Mouse (Mus musculus) ovary, postnatal 14 days (tissue): ENCODE data around the gene Ppfibp1.
A peak's percentile ranks its signal among the peaks of the same experiment; 100 is the strongest.

Experiments used
- DNase-seq: peaks from one replicate; pipeline ENCODE4 v3.0.0; 2022; ENCODE audit warnings: low spot score

Gene Ppfibp1

GRCm38 (mm10) chr6:146997006-146997405 is 108.7 kb downstream of the Ppfibp1 start:
- DNase-seq: no peak

- DNase-seq: no peak
Observed at GRCm38 (mm10) chr6:146998710-146999109, 110.4 kb downstream of the Ppfibp1 start.

- DNase-seq: no peak
Observed at GRCm38 (mm10) chr6:146999302-146999701, 111.0 kb downstream of the Ppfibp1 start.

GRCm38 (mm10) chr6:146999755-147000154 is 111.5 kb downstream of the Ppfibp1 start:
- DNase-seq: no peak

GRCm38 (mm10) chr6:147008148-147008547 is 119.9 kb downstream of the Ppfibp1 start:
- peak; percentile 21 for DNase-seq

GRCm38 (mm10) chr6:147010358-147010757 is 122.1 kb downstream of the Ppfibp1 start:
- DNase-seq: no peak

GRCm38 (mm10) chr6:147010811-147011520 is 122.7 kb downstream of the Ppfibp1 start:
- no peak for DNase-seq

GRCm38 (mm10) chr6:147011555-147011954 is 123.3 kb downstream of the Ppfibp1 start:
- DNase-seq: no peak

GRCm38 (mm10) chr6:147011977-147012376 is 123.7 kb downstream of the Ppfibp1 start:
- DNase-seq: no peak

GRCm38 (mm10) chr6:147013546-147013945 is 125.3 kb downstream of the Ppfibp1 start:
- no peak for DNase-seq

GRCm38 (mm10) chr6:147017906-147018305 is 129.6 kb downstream of the Ppfibp1 start:
- DNase-seq: no peak

- no peak for DNase-seq
Observed at GRCm38 (mm10) chr6:147018364-147018763, 130.1 kb downstream of the Ppfibp1 start.

GRCm38 (mm10) chr6:147021181-147021580 is 132.9 kb downstream of the Ppfibp1 start:
- no peak for DNase-seq

GRCm38 (mm10) chr6:147022375-147023132 is 134.3 kb downstream of the Ppfibp1 start:
- no peak for DNase-seq

- no peak for DNase-seq
Observed at GRCm38 (mm10) chr6:147023133-147023395, 134.8 kb downstream of the Ppfibp1 start.

GRCm38 (mm10) chr6:147023568-147023967 is 135.3 kb downstream of the Ppfibp1 start:
- DNase-seq: no peak

GRCm38 (mm10) chr6:147024761-147025160 is 136.5 kb downstream of the Ppfibp1 start:
- DNase-seq: no peak

- no peak for DNase-seq
Observed at GRCm38 (mm10) chr6:147028396-147028795, 140.1 kb downstream of the Ppfibp1 start.

- DNase-seq: no peak
Observed at GRCm38 (mm10) chr6:147029591-147029990, 141.3 kb downstream of the Ppfibp1 start.

GRCm38 (mm10) chr6:147030096-147030885 is 142.0 kb downstream of the Ppfibp1 start:
- no peak for DNase-seq

- DNase-seq: no peak
Observed at GRCm38 (mm10) chr6:147032303-147032925, 144.1 kb downstream of the Ppfibp1 start, which contains the start of gene Rep15. Gene Rep15, plus strand, starts transcription at chr6:147032584.
